16 mouse cellular contexts compared by ENCODE assay signal in the genomic region with DNA sequence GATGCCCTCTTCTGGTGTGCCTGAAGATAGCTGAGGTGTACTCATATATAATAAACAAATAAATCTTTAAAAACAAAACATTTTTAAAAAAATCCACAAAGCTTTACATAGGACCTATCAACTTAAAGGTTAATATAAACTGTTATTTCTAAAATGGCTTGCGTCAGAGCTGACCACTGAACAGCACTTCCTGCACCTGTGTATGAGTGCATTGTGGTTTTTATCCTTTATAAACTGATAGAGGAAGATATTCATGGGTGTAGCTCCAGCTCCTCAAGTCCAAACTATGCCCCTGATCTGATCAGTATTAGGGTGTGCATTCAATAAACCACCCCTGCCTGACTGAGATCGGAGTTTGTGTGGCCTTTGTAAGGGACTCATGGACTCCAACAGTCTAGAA.
"Had no signal": no experiment of that assay in that cellular context is flagged by ENCODE, and none has a peak within 500 bp of the region (broad histone marks: within the 10 kb centered on the region; RNA-seq: fewer than 3 reads in every experiment).

No protein-coding gene starts in this region.

- H3K27me3 ChIP-seq: liver, embryonic 12.5 days; neural tube, embryonic 15.5 days had no signal

- H3K27ac ChIP-seq: left cerebral cortex, adult 2 months; limb, embryonic 10.5 days; liver, embryonic 12.5 days; macrophage; midbrain, embryonic 10.5 days; neural tube, embryonic 15.5 days had no signal

- ATAC-seq: liver, embryonic 12.5 days had no signal

- H3K4me3 ChIP-seq: left cerebral cortex, adult 2 months; limb, embryonic 10.5 days; liver, embryonic 12.5 days; midbrain, embryonic 10.5 days; myocyte; neural tube, embryonic 15.5 days had no signal

- H3K36me3 ChIP-seq: limb, embryonic 10.5 days; liver, embryonic 12.5 days; midbrain, embryonic 10.5 days; neural tube, embryonic 15.5 days had no signal

- DNase-seq: kidney, postnatal 10 days; kidney, postnatal 4 days; lung, embryonic 14.5 days; lung, postnatal 10 days; midbrain, embryonic 14.5 days; retina, postnatal 1 day; right cerebral cortex, postnatal 4 days; thymus, adult 18-20 months; thymus, postnatal 14 days had no signal
